Mouse (Mus musculus) gastrocnemius, postnatal 36 days (tissue): ENCODE data around the gene Hps1. TPM values are rescaled to one million over a fixed set of nuclear protein-coding genes. Genes with fewer than 3 reads are reported as not detected.

Experiments
- DNase-seq, 2 experiments: peaks; one replicate each; pipeline ENCODE4 v3.0.0; 2022
- intact Hi-C: fragments of 180-260 bp; cut with DNase I; formaldehyde crosslinking; loops from one replicate; pipeline ENCODE4 v1.15.1; 2025
- total RNA-seq, 2 experiments: library from RNA; stranded (reverse); gene quantifications; 2 replicates each; pipeline ENCODE4 v1.2.3; 2021

Hps1 gene
- total RNA-seq, 2 experiments from 2014 or later: 0.51 to 1.5 TPM

GRCm38 (mm10) chr19:42725056-42725972 lies 54.5 kb downstream of the Hps1 start:
- DNase-seq: no peak
- intact Hi-C loops: no loop called here

- intact Hi-C loops: no loop called here
These were observed 56.5 kb downstream of the Hps1 start for GRCm38 (mm10) chr19:42723302-42723701.

GRCm38 (mm10) chr19:42722500-42722899 lies 57.3 kb downstream of the Hps1 start:
- no peak for DNase-seq
- intact Hi-C loops: no loop called here

More at GRCm38 (mm10) chr19:42723302-42723701, 56.5 kb downstream of the Hps1 start:
- no peak for DNase-seq

GRCm38 (mm10) chr19:42718101-42718500 lies 61.7 kb downstream of the Hps1 start:
- no peak for DNase-seq
- intact Hi-C loops: no loop called here

- DNase-seq: no peak
- intact Hi-C loops: no loop called here
These were observed 62.1 kb downstream of the Hps1 start for GRCm38 (mm10) chr19:42717668-42718067.

- no peak for DNase-seq
- intact Hi-C loops: no loop called here
These were observed 63.3 kb downstream of the Hps1 start for GRCm38 (mm10) chr19:42716507-42716906.

- intact Hi-C loops: no loop called here
These were observed 66.0 kb downstream of the Hps1 start for GRCm38 (mm10) chr19:42713770-42714169.

More at GRCm38 (mm10) chr19:42713770-42714169, 66.0 kb downstream of the Hps1 start:
- no peak for DNase-seq

Other genes starting within 250 kb of the Hps1 start
- 1 to 10 TPM; 1.8 to 2.7 TPM for gene Loxl4, start 167.2 kb downstream of the Hps1 start, total RNA-seq
- under 1 TPM; 0.79 to 0.96 TPM for gene Pyroxd2, start 27.2 kb downstream of the Hps1 start, total RNA-seq